Mouse (Mus musculus): ENCODE results near the gene Tbc1d10c.

The Tbc1d10c gene

DNA sequence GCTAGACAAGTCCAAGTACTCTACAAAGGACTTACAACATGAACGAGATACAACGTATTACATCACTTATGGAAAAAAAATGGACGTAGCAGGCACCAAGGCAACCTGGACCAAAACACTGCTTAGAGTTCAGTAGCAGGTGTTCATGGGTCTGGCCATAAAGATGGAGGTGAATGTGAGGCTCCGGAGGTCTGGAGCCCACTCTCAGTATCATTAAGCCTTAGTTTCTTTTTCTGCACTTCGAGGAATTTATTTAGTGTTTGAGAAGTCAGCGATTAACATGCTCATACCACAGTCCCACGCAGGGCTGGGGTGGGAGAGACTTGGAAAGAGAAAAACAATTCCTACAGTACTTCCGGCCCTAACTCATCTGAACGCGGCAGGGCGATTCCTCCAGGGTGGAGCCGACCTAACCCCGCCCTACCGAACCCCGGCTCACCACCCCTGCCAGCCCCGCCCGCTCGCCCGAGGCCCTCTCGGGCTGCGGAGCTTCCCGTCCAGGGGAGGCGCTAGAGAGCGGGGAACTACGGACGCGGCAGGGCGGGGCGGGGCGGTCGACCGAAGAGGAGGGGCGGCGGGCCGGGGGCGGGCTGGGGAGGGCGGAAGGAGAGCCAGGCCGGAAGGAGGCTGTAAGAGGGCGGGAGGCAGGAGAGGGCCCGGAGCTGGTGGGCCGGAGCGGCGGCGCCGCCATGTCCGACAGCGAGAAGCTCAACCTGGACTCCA, 605 bp upstream of the Tbc1d10c start, which contains the start of gene Ppp1ca:
Gene Ppp1ca (plus strand): TSS at position 538 of the 723 bp plus-strand sequence.
- peak; percentile 97 for DNase-seq (ENCODE audit: low spot score)

DNA sequence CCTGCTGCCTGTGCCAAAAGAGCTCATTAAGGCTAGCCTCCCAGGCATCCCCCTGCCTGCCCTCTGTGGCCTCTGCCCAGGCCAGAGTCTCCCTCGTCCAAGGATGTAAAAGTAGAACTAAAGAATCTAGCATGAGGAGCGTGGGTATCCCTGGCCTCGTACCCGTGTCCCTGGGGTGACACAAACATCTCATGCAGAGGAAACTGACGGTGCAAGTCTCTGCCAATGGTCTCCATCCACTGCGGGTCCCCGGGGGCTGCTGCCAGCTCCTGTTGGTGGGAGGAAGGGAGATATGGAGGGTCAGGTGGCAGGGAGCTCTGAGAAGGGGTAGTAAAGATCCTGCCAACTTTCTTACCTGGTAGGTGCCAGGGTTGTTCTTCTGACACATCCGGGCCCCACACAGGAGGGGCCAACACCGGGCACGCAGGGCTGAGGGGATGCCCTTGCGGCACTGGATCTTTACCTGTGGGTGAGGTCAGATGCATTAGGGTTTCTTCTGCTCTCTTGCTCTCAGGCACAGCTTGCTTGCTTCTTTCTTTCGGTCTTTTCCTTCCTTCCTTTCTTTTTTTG, 1.9 kb downstream of the Tbc1d10c start:
- no peak for DNase-seq (ENCODE audit: low spot score)

DNA sequence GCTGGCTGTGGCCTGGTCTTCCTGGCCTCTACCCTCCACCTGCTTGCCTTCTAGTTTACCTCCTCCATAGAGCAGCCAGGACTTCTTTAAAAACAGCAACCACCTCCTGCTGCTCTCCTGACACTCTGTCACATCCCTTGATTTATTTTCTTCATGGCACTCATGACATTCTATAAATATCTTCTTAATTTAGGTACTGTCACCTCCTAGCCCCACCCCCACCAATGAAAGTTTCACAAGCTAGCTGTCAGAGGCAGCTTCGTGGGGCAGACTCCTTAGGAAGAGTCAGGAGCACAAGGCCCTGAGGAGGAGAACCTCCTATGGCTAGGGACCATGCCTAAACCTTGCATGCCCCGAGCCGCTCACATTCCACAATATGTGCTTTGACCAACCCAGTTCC, 3.8 kb downstream of the Tbc1d10c start:
- no peak for DNase-seq (ENCODE audit: low spot score)

DNA sequence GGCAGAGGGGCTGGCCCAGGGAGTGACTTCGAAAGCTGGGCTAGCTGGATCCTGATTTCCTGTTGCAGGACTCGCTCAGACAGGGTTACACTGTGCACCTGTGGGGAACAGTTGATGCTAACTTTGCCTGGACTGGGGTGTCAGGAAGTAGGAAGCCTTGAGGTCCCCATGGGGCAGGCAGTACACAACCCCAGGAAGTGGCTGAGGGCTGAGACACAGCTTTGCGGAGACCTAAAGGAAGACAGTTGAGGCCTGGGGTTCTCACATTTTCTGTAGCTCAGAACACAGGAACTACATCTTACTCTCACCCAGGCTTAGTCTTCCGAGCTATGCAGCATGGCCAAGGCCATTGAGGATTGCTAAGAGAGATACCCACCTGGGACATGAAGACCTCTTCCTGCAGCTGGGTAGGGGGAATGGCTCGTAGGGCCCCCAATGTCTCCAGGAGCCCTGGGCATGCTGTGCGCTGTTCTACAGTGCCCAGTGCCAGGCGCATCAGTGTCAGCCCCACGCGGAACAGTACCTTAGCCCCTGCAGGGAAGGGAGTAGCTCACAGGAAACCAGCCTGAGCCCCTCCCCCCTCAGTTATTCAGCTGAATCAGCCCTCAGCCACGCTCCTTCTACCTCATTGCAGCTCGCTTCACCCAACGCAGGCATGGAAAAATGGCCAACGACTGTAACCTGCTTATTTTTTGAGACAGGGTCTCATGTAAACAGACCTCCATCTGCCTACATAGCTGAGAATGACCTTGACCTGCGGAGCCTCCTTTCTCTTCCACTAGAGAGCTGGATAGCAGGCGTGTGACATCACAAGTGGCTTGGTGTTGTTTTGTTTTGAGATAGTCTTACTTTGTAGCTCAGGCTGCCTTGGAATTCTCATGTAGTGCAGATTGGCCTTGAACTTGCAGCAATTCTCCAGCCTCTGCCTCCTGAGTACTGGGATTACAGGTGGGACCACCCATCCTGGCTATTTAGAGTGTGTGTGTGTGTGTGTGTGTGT, 5.8 kb downstream of the Tbc1d10c start:
- DNase-seq (ENCODE audit: low spot score) = no peak

DNA sequence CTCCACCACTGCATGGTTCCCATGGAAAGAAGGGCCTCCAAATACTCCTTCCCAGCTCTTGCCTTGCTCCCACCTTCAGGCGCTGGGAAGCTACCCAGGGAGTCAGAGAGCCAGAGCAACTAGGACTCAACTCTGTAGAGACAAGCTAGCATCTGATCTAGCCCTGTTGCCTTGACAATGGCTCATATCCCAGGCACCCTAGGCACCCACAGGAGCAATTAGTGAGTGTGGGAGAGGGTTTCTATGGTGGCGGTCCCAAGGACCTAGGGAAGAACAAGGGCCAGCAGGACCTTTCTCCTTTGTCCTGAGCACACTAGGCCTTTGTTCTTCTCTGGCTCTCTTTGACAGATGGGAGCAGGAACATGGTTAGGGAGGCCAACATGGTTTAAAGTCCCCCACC, 7.4 kb downstream of the Tbc1d10c start:
- no peak for DNase-seq (ENCODE audit: low spot score)

DNA sequence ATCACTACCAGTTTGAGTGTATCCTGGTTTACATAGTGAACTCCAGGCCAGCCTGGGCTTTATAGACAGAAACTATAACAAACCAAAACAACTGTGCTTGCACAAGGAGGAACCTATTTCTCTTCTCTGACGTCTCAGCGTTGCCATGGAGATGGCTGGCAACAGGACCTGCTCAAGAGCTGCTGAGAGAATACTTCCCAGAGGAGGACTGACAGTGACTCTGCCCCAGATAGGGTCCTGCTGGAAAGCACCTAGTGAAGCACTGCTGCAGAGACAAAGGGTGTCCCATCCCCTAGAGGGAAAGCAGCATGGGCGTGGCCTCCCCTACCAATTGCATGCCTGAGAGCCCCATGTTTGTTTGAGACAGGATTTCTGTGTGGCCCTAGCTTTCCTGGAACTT, 9.2 kb downstream of the Tbc1d10c start:
- no peak for DNase-seq (ENCODE audit: low spot score)

DNA sequence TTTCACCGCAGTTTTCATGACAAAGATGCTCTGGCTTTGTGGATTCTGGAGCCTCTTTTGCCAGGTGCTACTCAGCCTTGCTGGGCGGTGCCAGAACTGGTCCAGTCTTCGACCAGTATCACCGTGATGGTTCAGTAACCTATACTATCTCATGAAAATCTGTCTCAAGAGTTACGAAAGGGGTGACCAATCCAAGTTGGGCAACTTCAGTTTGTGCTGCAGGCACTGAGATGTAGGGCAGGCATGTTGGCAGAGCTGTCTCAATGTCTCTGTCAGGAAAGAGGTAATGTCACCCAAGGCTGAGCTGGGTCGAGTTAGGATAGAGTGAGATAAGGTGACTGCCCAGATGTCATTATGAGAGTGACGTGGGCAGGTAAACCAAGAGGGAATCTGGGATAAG, 10.7 kb downstream of the Tbc1d10c start:
- no peak for DNase-seq (ENCODE audit: low spot score)

DNA sequence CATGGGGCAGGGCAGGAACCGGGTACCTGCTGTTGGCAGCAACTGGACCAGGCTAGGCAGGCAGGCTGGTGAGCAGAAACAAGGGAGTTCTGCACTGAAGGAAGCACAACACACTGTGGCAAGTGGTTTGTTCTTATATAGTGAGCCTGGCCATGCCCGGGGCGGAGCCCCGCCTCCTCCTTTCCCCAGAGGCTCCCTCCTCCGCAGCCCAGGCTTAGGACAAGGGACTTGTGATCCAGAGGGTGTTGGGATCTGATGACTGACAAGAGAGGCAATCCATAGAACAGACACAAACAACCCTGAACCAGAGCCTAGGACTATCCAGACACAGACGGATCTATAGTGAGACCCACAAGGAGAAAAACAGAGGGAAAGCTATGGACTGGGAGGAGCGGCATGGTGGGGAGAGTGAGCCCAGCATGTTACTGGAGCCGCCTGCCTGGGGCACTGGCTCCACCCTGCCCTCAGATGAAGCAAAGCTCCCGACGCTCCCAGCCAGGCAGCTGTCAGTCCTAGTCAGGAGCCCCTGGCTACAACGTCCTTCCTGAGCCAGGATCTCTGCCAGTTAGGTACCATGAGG, 15.6 kb downstream of the Tbc1d10c start, which contains the start of gene Carns1:
Gene Carns1 (minus strand): TSS at position 112 of the 580 bp plus-strand sequence.
- DNase-seq (ENCODE audit: low spot score) = no peak

DNA sequence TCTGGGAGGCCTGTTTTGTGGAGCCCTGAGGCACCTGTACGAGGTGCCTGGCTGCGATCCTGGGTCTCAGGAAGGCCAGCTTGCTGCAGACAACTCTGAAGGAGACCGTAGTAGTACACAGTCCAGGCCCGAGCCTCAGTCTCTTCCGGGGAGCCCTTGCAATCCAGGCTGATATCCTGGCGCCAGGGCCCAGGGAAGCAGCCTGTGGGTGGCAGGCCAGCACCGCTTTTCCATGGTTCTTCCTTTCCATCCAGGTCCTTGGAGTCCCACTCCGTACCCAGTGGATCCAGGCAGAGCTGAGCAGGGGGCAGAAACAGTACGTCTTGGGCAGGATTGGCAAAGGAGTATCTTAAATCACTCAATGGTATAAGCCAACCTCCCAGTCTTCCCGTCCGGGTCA, 18.2 kb downstream of the Tbc1d10c start:
- DNase-seq (ENCODE audit: low spot score) = no peak

DNA sequence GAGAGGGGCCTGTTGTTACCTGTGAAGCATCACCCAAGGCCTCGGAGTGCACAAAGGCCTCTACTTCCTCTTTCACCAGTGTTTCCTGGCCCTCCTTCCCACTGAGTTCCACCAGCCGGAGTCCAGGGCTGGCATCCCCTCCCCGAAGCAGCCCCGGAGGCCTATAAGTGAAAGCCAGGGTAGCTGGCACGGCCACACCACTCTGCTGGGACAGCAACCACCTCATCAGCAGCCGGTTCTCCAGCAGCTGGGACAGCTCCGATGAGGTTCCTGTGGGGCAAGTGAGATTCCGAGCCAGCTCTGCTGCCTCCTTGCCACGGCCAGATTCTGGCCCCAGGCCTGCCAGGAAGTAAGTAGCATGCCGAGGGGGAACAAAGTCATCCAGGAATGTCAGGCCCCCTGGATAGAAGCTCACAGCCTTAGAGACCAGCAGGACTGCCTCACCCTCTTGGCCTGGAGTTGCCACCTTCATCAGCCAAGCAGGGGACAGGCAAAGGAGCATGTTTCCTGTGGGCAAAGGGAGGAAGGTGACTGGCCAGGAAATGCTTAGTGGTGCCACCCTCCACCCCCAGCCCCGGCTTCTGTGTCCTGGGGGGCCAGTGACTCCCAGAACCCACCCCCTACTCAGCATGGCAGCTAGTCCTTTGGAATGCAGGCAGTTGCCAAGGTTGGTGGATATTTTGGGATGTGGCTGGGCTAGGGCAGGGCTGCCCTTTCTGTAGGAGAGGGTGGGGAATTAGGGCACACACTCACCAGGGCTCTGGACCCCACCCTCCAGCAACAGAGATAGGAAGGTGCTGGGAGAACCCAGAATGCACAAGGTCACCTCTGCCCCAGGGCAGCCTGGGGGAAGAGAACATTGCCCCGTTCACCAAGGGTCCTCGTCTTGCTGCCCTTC, 19.4 kb downstream of the Tbc1d10c start:
- DNase-seq (ENCODE audit: low spot score) = no peak

DNA sequence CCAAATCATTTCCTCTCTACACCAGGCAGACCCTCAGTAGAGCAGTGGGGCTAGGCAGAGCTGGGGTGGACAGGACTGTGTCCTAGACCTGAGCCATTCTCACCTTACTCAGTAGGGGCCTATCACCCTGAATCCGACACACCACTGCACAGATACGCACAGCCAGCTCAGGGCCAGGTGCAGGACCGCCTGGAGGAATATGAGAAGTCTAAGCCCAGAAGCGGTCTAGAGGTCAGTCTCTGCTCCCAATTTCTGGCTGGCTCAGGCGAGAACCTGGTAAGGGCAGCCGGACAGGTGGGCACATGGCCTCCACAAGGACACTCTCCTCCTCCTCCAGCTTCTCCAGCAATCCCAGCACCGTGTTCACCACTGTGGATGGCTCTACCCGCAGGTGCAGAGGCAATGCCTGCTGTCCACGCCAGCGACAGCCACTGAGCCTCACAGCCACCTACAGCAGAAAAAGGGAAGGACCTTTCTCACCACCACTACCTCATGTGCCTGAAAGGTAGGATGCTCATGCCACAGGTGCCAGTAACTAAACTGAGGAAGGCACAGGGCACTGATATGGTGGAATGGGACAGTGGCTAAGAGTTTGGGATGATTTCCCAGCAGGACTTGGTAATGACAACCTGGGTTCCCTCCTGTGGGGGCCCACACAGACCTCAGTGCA, 20.2 kb downstream of the Tbc1d10c start:
- DNase-seq (ENCODE audit: low spot score) = no peak

DNA sequence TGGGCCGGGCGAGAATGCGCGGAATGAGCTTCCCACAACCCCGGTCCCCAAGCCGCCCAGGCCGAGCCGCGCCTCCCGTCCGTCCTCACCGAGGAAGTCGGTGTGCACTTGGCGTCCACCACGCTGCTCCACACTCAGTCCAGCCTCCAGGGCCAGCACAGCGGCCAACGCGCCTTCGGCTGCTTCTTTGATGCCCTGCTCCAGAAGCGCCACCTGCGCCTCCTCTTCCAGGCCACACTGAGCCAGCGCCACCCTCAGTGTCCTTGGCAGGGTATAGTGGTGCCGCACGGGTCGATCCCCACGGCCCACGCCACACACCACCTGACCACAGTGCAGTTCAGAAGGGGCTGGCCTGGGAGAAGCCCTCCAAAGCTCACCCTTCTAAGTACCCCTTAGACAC, 21.3 kb downstream of the Tbc1d10c start:
- DNase-seq (ENCODE audit: low spot score) = no peak

DNA sequence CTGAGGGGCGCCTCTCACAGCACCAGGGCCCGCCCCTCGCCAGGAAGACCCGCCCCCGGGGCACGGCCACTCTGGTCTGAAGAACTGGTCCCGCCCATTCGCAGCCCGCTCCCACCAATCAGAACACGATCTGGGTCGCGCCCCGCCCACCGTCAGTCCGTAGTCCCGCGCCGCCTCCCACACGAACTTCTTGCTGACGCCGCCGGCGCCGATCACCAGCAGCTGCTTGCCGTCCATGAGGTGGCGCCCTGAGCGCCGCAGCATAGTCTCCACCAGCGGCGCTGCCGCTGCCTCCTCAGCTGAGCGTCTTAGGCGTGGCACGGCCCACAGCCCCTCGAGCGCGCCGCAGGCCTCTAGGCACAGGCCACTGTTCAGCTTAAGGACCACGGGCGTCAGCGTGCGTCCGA, 21.7 kb downstream of the Tbc1d10c start:
- DNase-seq (ENCODE audit: low spot score) = peak; percentile 98

DNA sequence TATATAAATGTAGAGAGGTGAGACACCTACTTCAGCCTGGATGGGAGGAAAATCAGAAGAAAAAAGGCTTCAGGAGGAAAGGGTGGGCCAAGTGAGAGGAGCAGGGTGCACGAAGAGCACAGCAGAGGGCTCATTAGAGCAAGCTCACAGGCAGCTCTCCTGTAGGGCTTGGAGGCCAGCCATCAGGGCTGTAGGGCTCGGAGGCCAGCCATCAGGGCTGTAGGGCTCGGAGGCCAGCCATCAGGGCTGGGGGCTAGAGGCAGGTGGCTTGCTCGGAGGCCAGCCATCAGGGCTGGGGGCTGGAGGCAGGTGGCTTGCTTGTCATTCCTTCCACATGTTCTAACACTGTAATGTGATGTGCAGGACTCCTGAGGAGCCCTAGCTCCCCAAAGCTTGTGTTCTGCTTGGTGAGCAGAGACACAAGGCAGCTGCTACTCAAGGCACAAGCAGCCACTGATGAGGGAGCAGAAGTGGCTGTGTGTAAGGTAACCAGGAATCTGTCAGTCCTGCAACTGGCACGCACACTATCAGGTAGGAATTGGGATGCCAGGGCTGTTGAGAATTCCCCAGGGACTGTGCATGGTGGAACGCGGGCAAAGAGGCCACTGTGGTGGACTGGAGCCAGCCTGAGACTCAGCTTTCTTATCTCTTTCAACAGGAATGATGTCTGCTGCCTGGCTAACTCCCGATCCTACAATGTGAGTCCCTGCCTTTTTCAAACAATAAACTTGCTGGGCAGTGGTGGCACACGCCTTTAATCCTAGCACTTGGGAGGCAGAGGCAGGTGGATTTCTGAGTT, 24.2 kb downstream of the Tbc1d10c start:
- DNase-seq (ENCODE audit: low spot score) = no peak

DNA sequence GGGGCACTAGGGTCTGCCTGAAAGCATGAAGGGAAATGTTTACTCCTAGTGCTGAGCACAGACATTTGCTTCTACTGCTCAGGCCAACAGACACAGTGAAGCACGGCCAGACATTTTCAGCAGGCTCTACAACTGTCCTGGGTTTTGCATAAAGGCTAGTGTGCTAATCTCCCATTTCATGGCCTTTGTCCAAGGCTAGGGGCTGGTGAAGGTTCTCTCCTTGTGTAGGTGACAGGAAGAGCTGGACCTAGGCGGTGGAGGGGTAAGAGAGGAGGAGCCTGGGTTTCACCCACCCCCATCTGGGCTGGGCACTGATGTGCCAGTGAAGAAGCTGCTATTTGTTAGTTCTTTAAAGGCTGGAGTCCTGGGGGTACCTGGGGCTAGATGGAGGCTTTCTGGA, 26.4 kb downstream of the Tbc1d10c start:
- no peak for DNase-seq (ENCODE audit: low spot score)

DNA sequence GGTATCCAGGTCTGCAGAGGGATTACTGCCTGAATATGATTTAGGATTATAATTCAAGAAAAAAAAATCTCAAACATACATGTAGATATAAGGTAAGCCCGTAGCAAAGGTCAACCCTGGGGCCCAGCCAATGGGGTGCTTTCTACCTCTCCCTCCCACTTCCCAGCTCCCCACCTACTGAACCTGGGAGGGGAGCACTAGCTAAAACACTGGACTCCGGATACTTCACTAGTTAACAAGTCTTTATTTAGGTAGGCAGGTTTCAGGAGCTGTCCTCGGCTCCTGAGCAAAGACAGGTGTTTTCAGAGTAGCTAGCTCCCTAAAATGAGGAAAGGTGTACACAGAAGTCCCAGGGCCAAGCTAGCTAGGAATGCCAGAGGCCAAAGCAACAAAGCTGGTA, 27.0 kb downstream of the Tbc1d10c start:
- DNase-seq (ENCODE audit: low spot score) = no peak

DNA sequence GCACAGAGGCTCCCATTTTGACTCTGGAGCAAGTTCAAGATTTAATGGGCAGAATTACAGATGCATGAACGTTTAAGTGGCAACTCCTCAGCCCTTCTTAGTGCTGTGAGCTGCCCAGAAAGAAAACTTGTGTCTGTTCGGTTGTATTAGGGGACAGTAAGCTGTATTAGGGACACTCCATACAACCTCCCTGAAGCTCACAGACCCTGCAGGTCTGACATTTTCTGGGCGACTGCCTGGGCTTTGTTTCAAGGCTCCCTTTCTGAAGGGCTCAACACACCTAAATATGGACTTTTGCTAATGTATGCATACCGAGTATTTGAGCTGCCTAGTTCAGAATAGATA, 27.6 kb downstream of the Tbc1d10c start:
- no peak for DNase-seq (ENCODE audit: low spot score)

DNA sequence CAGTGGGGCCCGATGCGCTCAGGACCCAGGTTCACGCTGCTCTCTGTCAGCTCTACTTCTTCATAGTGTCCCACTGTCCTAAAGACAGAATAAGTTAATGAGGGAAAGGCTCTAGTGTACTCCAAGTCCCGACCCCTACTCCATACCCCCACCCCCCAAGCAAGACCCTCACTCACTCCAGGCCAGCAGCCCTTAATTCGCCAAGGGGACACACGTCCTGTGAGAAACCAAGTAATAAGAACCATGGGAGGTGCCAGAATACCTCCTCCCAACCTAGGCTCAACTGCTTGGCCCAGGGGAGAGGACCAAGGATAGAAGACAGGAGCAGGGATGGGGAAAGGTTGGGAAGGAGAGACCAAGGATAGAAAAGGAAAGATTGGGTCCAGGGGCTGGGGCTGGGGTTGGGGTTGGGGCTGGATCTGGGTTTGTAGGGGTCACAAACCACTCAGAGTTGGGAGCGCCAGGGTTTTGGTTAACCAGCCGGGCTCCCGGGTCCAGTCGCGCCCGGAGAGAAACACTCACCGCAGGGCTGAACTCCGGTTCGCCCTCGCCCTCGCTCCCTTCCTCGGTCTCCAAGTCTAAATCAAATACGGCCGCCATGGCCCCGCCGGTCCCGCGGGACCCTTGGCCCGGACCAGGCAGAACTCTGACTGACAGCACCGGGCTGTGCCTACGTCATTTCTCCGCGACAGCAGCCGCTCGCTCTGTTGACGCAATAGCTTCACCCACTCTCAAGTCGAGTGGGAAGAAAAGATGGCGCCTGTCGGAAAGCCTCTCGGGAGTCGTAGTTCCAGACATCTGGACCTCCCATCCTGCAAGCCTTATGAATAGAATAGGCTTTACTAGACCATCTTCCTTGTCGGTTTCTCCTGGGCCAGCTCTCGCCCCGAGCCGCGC, 28.2 kb downstream of the Tbc1d10c start, which contains the start of gene Rps6kb2:
Gene Rps6kb2 (minus strand): TSS at position 709 of the 897 bp plus-strand sequence.
- DNase-seq (ENCODE audit: low spot score) = peak; percentile 90

DNA sequence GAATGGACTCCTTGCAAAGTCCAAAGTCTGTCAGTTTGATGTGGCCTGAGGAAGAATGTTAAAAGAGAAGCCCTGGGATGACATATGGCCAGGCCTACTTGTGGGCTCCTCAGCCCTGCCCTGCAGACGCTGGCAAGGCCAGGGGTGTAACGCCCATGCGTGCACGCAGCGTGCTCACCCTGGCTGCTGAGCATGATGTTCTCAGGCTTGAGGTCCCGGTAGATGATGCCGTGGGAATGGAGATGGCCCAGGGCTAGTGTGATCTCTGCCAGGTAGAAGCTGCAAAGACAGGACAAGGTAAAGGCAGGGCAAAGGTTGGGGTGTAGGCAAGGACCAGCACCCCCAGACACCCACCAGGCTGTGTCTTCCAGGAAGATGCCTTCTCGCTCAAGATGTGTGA, 32.0 kb downstream of the Tbc1d10c start:
- DNase-seq (ENCODE audit: low spot score) = no peak
